Mouse (Mus musculus) liver, embryonic 14.5 days (tissue): Measurements from ENCODE around the gene B3galt4.

Experiments used
- CTCF ChIP-seq: IDR thresholded peaks from 2 replicates; pipeline ENCODE4 v1.5.1; 2016; ENCODE audit warnings: antibody characterized with exemption, low read depth, control low read depth
- EP300 ChIP-seq: IDR thresholded peaks from 2 replicates; pipeline ENCODE4 v1.6.1; 2016; ENCODE audit warnings: antibody characterized with exemption, low read depth

DNA sequence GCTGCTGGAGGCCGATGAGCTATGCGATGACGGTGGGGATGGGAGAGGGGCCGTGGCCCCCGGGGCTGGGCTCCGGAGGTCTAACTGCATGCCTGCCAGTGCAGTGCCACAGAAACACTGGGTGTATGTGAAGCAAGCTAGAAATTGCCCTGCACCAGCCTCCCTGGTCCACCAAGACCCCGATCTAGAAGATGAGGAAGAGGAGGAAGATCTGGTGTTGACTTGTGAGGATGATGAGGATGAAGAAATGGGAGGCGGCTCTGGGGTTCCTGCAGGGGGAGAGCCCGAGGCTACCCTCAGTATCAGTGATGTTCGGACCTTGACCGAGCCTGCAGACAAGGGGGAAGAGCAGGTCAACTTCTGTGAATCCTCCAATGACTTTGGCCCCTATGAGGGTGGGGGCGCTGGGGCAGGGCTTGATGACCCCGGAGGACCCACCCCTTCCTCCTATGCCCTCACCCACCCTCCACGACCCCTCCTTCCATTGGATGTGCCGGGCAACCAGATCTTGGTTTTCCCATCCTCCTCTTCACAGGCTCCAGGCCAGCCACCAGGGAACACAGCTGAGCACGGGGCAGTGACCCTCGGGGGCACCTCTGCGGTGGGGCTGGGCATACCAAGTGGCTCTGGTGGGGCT is 33.5 kb downstream of the B3galt4 start:
- TF ChIP-seq CTCF: no peak
- TF ChIP-seq EP300: no peak
